Mouse (Mus musculus) monocyte, adult 5-6 weeks (primary cell): ENCODE measurements around the gene Pole. TPM values are rescaled to one million over a fixed set of nuclear protein-coding genes. Genes with fewer than 3 reads are reported as not detected.

ENCODE experiments used
- ATAC-seq: fragments of 153-309, 156-312 bp; replicated peaks from 2 replicates; pipeline ENCODE4 v1.8.0; 2017; ENCODE audit warnings: mild to moderate bottlenecking; ENCODE audit not compliant: low TSS enrichment, insufficient number of reproducible peaks, severe bottlenecking, poor library complexity, low FRiP score
- total RNA-seq: library from RNA; stranded (forward); fragments of 200-1000, 200-491, 200-594 nt; gene quantifications from 3 replicates; pipeline ENCODE4 v1.2.3, GENCODE M21; 2017

The Pole gene
- 2.1 to 5.1 TPM (median 4.1 TPM) in 3 replicates for total RNA-seq

DNA sequence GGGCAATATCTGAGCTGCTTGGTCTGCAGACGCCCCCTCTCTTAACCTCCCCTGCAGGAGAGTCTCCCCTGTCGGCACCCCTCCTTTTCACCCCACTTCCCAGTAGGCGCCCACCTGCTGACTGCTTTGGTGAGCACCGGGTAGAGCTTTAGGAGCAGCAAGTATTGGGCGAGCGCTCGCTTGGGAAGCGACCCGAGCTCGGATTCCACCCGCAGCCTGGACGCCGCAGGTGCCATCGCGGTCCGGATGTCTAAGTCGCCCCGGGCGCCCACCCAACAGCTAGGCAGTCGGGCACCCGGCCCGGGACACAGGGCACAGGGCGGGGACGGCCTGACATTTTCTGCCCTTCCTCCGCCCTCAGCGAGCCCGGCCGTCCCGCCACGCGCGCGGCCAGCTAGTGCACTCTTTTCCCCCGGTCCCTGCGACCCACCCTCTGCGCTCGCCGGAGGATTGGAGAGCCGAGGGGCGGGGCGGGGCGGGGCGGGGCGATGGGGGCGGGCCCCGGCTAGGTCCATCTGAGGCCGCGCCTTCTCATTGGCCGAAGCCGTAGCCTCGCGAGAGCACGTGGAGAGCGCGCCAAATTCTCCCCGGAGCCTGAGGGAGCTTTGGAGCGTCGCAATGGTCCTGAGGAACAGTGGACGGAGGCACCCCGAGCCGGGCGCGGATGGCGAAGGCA lies at the start of gene Pole, which contains the start of gene Pxmp2:
Gene Pole, plus strand, starts transcription at position 537 of the 676 bp plus-strand sequence.
Gene Pxmp2, minus strand, starts transcription at position 417 of the 676 bp plus-strand sequence.
- peak; percentile 91 for ATAC-seq

- no peak for ATAC-seq
These were observed 42.0 kb upstream of the Pole start for GRCm38 (mm10) chr5:110244091-110244490.

GRCm38 (mm10) chr5:110266941-110267340 lies 19.2 kb upstream of the Pole start:
- ATAC-seq: no peak

DNA sequence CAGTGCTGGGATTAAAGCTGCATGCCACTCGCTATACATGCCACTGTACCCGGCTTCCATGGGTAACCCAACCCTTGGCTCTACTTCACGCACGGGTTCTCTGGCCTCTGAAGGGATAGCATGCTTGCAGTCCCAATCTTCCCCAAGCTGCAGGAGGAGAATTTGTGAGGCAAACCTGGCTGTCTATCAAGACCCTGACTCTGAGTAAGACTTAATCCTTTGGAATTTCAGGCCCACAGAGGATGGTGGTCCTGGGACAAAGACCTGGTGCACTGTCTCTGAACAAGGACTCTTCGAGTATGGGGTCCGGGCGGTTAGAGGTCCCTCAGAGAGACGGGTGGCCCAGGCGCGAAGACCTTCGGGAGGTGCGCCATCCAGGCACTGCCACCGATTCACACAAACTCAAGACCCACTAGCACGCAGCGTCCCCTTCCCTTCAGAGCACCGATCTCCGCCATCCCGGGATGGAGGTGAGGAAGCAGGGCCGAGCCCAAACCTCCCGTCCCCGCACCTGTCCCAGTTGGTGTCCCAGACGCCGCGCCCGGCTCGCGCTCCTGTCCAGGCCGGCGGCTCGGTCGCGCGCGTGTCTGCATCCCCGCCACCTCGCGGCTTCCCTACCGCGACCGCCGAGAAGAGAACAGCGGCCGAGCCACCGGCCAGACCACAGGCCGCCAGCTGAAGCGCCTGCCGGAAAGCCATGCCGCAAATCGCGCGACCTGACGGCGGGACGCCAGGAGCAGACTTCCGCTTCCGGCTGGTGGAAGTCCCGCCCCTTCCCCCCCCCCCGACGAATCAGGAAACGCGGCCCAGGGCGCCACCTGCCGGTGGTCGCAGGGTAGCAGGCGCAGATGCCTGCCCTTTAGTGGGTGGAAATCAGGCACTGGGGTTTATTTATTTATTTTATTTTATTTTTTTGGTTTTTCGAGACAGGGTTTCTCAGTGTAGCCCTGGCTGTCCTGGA lies 16.7 kb upstream of the Pole start, which contains the start of gene Pgam5:
Gene Pgam5, minus strand, starts transcription at position 773 of the 961 bp plus-strand sequence.
- peak; percentile 71 for ATAC-seq

- no peak for ATAC-seq
These were observed 15.9 kb upstream of the Pole start for GRCm38 (mm10) chr5:110270242-110270641.

DNA sequence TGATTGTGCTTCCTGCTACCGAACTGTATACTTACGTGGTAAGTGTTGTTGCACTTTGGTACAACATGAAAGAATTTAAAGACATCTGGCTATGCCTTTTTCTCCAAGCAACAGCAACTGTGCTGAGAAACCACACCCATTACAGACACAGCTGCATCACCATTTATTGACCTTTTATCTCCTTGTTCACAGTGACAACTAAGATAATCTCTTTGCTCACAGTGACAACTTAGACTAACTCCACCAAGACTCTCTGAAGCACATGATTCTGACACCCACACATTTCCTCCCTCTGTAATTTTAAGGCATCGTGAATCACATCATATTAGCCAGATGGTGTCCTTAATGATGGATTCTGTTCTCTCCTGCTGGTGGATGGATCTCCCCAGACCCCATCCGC lies 12.0 kb upstream of the Pole start:
- no peak for ATAC-seq

- ATAC-seq: no peak
These were observed 11.3 kb upstream of the Pole start for GRCm38 (mm10) chr5:110274846-110275245.

GRCm38 (mm10) chr5:110276391-110276790 lies 9.7 kb upstream of the Pole start:
- no peak for ATAC-seq

GRCm38 (mm10) chr5:110276910-110277309 lies 9.2 kb upstream of the Pole start:
- no peak for ATAC-seq

- no peak for ATAC-seq
These were observed 4.1 kb upstream of the Pole start for GRCm38 (mm10) chr5:110281984-110282383.

GRCm38 (mm10) chr5:110284536-110284935 lies 1.6 kb upstream of the Pole start:
- ATAC-seq: peak; percentile 54; the same call in 1 of the 2 replicates

DNA sequence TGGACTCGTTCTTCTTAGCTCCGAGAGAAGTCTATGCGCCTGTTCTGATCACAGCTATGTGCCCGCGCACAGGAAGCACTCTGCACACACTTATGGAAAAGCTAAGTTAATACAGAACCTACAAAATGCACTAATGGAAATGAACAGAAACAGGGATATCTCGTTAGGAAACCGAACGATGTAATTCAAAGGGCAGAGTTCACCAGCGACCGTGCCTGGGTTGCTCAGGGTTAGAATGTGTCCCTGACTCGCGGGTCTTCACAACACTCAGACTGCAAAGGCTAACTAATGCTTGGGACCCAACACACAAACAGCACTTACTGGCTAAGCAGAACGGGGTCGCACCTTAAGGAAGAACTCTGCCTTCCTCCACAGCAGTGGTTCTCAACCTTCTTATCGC lies 950 bp upstream of the Pole start:
- 0 out of 2 replicates have a peak, but pooled peaks have one; percentile 5 for ATAC-seq

- no peak; the same call in 1 of the 2 replicates for ATAC-seq
These were observed 459 bp downstream of the Pole start for GRCm38 (mm10) chr5:110286446-110287083.

GRCm38 (mm10) chr5:110287084-110287475 lies 974 bp downstream of the Pole start:
- no peak for ATAC-seq

DNA sequence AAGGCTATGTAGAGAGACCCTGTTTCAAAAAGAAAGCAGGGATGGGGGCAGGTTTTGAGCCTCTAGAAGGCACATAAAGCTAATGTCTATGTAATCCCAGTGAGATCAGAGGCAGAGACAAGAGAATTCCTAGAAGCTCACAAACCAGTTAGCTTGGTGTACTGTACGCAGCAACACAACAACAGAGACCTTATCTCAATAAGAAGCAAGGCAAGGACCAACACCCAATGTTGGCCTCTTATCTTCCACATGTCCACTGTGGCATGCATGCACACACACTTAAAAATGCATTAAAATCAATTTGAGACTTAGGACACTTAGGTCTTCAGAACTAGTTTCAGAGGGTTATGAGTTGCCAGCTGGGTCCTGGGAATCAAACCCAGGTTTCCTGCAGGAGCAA lies 5.5 kb downstream of the Pole start:
- ATAC-seq: no peak

DNA sequence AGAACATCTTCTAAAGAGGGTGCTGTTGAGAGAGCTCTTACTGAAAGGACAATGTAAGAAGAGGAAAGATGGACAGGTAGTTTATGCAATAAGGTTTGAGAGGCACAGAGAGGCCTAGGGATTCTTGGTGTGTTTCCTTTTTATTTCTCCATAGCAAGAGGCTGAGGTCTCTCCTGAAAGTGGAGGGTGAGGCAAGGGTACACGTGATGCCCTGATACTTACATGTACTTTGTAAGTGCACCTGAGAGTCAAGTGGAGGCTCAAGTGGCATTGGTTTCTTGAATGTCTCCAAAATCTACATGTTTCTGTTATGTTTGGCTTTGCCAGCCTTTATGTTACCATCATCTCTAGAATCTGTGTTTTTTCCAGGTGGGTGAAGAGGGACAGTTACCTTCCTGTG lies 10.5 kb downstream of the Pole start:
- ATAC-seq: no peak

DNA sequence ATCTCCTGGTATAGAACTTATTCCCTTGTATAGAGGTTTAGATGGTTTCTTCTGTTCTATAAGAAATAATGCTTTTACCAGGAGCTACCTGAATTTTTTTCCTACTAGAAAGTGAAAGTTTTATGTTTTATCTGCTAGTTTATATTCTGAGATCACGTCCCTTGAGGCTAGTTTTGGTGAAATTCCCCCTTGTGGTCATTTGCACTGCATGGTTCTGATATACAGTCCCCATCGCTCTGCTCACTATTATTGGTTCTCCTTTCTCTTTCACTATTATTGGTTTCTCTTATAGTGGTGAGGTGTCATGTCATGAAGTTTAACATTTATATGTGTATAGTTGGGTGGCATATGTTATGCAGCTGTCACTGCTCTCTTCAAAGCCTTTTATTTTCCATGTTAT lies 14.5 kb downstream of the Pole start:
- ATAC-seq: no peak

- no peak for ATAC-seq
These were observed 22.8 kb downstream of the Pole start for GRCm38 (mm10) chr5:110308861-110309260.

DNA sequence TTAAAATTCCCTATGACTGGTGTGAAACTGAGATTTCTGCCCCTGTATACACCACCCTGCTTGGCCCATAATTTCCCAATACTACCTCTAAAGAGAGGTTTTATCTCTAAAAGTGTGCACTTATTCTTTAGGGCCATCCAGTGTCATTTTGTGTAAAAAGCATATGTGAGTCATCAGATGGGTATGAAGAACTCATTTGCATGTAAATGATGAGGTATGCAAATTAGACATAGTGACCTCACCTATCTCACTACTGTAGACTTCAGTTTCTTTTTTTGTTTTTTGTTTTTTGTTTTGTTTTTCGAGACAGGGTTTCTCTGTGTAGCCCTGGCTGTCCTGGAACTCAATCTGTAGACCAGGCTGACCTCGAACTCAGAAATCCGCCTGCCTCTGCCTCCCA lies 27.0 kb downstream of the Pole start:
- no peak for ATAC-seq
